Mouse (Mus musculus): Measurements from ENCODE around the gene Hspa1l.

DNA sequence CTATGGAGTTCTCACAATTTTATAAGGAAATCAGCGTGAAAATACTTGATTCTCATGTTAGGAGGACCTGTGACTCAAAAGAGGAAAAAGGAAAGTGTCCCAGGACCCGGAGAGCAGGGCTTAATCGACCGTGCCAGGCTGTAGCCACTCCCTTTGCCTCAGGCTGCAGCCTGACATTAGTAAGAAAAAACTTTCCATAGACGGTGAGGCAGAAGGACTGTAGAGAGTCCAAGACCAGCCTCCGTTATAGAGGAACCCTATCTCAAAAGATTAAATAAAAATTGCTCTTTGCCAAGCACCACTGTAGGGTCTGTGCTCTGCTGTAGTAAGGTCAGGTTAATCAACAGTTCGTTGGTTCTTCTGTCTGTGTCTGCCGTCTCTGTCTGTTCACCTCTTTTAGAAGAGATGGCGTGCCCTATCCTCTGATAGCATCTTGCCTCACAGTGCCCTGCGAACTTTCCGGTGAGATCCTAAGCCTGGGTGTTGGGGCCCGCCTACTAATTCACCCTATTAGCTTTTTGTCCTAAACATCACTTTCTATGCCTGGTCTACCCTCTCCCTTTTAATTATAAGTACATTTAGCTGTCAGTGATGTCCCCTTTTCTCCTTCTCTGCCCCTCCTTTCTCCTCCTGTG lies 12.5 kb upstream of the Hspa1l start:
- TF ChIP-seq POLR2A (IDR thresholded peaks at IDR 0.05; ENCODE audit: extremely low read depth, insufficient read depth, low read length) (no peak), CTCF (IDR thresholded peaks at IDR 0.05; ENCODE audit: extremely low read depth, insufficient read depth, low read length) (no peak)
